Mouse (Mus musculus) neural tube, embryonic 14.5 days (tissue): ENCODE measurements around the gene Cckbr. TPM values are rescaled to one million over a fixed set of nuclear protein-coding genes. Genes with fewer than 3 reads are reported as not detected.

ENCODE experiments used
- ATAC-seq: fragments of 200-750 bp; cut with Nextera tagmentation; 2 replicates; pipeline ENCODE4 v1.8.0; 2017; ENCODE audit warnings: low read depth, mild to moderate bottlenecking, moderate TSS enrichment, moderate library complexity
- H3K27ac ChIP-seq: fragments of 300-500 bp; sonication (generic); 2 replicates; pipeline ENCODE4 v1.5.1; 2014; ENCODE audit warnings: low read depth, mild to moderate bottlenecking, control low read depth, low read length, moderate library complexity, mixed read lengths
- H3K27me3 ChIP-seq: fragments of 300-500 bp; sonication (generic); 2 replicates; pipeline ENCODE4 v1.6.1; 2014; ENCODE audit warnings: low read length; ENCODE audit not compliant: control insufficient read depth, insufficient read depth
- H3K36me3 ChIP-seq: fragments of 300-500 bp; sonication (generic); 2 replicates; pipeline ENCODE4 v1.6.1; 2014; ENCODE audit warnings: low read length, mixed read lengths; ENCODE audit not compliant: control insufficient read depth, insufficient read depth
- H3K4me1 ChIP-seq: fragments of 300-500 bp; sonication (generic); 2 replicates; pipeline ENCODE4 v1.6.1; 2014; ENCODE audit warnings: low read length; ENCODE audit not compliant: control insufficient read depth, insufficient read depth
- H3K4me2 ChIP-seq: fragments of 300-500 bp; sonication (generic); 2 replicates; pipeline ENCODE4 v1.6.1; 2014; ENCODE audit warnings: mild to moderate bottlenecking, low read depth, low read length, control low read depth
- H3K4me3 ChIP-seq: fragments of 300-500 bp; sonication (generic); 2 replicates; pipeline ENCODE4 v1.5.1; 2014; ENCODE audit warnings: low read depth, low read length, control low read depth, mixed read lengths
- H3K9ac ChIP-seq: fragments of 300-500 bp; sonication (generic); replicated peaks from 2 replicates; pipeline ENCODE4 v1.6.1; 2014; ENCODE audit warnings: low read depth, mild to moderate bottlenecking, control low read depth, low read length, mixed read lengths
- H3K9me3 ChIP-seq: fragments of 300-500 bp; sonication (generic); 2 replicates; pipeline ENCODE4 v1.6.1; 2016; ENCODE audit warnings: low read length; ENCODE audit not compliant: control insufficient read depth
- WGBS: fragments of 180-500 bp; shearing (Covaris S2); extraction: QIAGEN DNeasy Blood & Tissue Kit; methylation state at CpG from one replicate; pipeline ENCODE4 v1.1.7; 2014; 5-methylcytosine and 5-hydroxymethylcytosine counted together
- polyA plus RNA-seq: library from polyadenylated mRNA; unstranded; fragments of >200 nt; fragmentation: Nextera tagmentation; extraction: Ambion mirVana; gene quantifications from 2 replicates; pipeline ENCODE4 v1.2.1, GENCODE M21; 2014

Cckbr gene
- polyA plus RNA-seq, 1 experiment from 2014 or later: 4.4 TPM

DNA sequence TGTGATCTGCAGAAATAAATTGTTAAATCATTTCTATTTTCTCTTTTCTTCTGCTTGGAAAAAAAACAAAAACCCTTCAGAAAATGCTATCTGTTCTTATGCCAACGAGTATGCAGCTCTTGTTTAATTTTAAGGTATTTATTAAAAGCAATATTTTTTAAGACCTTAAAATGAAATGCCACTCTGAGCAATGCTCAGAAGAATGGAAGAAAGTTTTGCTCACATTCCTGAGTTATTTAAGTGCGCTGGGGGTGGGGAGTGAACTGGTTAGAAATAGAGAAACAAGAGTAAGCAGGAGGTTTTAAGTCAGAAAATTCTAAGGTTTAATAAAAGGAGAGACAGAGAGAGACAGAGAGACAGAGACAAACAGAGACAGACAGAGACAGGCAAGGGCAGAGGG is 94.2 kb downstream of the Cckbr start:
- WGBS: 83% methylated on average over 2 of the region's 2 CpGs

DNA sequence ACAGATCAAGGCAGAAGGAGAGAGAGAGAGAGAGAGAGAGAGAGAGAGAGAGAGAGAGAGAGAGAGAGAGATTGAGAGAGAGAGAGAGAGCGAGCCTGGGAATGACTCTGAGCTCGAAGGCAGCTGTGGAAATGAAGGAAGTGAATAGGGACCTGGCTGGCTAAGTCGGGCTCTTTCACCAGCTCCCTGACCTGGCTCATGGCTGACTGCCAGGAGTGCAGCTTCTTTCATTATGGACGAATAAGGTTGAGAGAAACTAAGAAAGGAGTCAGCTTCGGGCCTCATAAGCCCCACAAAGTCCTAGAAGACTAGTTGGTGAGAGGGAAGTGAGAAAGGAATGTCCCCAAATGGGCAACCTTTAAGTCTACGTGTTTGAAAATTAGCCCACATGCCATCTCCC is 94.7 kb downstream of the Cckbr start:
- Histone ChIP-seq H3K4me2 (no peak overlapping the region), H3K9me3 (no peaks in the 10 kb centered on the region), H3K36me3 (no peaks in the 10 kb centered on the region), H3K9ac (no peak overlapping the region), H3K27me3 (no peaks in the 10 kb centered on the region), H3K4me3 (no peak overlapping the region), H3K4me1 (no peaks in the 10 kb centered on the region), H3K27ac (no peak overlapping the region)
- ATAC-seq: no peak
- WGBS: 39% methylated on average over 6 of the region's 6 CpGs

More for the DNA sequence above, 94.2 kb downstream of the Cckbr start:
- no peak overlapping the region for H3K4me2 ChIP-seq
- no peak overlapping the region for H3K9ac ChIP-seq
- no peaks in the 10 kb centered on the region for H3K27me3 ChIP-seq
- no peak overlapping the region for H3K27ac ChIP-seq
- no peaks in the 10 kb centered on the region for H3K36me3 ChIP-seq
- H3K4me3 ChIP-seq: no peak overlapping the region
- no peaks in the 10 kb centered on the region for H3K4me1 ChIP-seq
- no peak for ATAC-seq
- H3K9me3 ChIP-seq: no peaks in the 10 kb centered on the region

Other genes with a start within 250 kb of the Cckbr start
- not detected in 2 replicates for gene Olfr685, start 239.7 kb upstream of the Cckbr start, polyA plus RNA-seq
- gene Olfr686, start 218.2 kb upstream of the Cckbr start, polyA plus RNA-seq: not detected in 2 replicates
- not detected in 2 replicates for gene Olfr688, start 137.6 kb upstream of the Cckbr start, polyA plus RNA-seq
- gene Olfr689, start 114.6 kb upstream of the Cckbr start, polyA plus RNA-seq: not detected in 2 replicates
- gene Olfr690, start 91.6 kb upstream of the Cckbr start, polyA plus RNA-seq: not detected in 2 replicates
- 0.27 and 0.35 TPM in 2 replicates for gene Olfr691, start 83.5 kb upstream of the Cckbr start, polyA plus RNA-seq
- gene Olfr692, start 57.5 kb upstream of the Cckbr start, polyA plus RNA-seq: not detected in 2 replicates
- gene Gm5901, start 50.7 kb upstream of the Cckbr start, polyA plus RNA-seq: not detected in 2 replicates
- 40.1 and 43.7 TPM in 2 replicates for gene Fam160a2, start 25.7 kb upstream of the Cckbr start, polyA plus RNA-seq
- gene Cnga4, start 21.2 kb upstream of the Cckbr start, polyA plus RNA-seq: not detected in 2 replicates
- 21.2 and 33.3 TPM in 2 replicates for gene Cavin3, start 56.6 kb downstream of the Cckbr start, polyA plus RNA-seq
- gene Smpd1, start 128.6 kb downstream of the Cckbr start, polyA plus RNA-seq: 93.8 and 98.1 TPM in 2 replicates
- gene Apbb1, start 155.9 kb downstream of the Cckbr start, polyA plus RNA-seq: 220 and 224 TPM in 2 replicates
- 0.58 TPM in 1 of 2 replicates, not detected in the other for gene Hpx, start 174.4 kb downstream of the Cckbr start, polyA plus RNA-seq
- 92.3 and 93.1 TPM in 2 replicates for gene Trim3, start 207.8 kb downstream of the Cckbr start, polyA plus RNA-seq
- gene Timm10b, start 214.3 kb downstream of the Cckbr start, polyA plus RNA-seq: 155 and 163 TPM in 2 replicates
- gene Arfip2, start 214.7 kb downstream of the Cckbr start, polyA plus RNA-seq: 84.7 and 87.5 TPM in 2 replicates
- 6.1 and 31.1 TPM in 2 replicates for gene Gm45799, start 214.8 kb downstream of the Cckbr start, polyA plus RNA-seq
- gene Dnhd1, start 225.1 kb downstream of the Cckbr start, polyA plus RNA-seq: 2.0 and 2.8 TPM in 2 replicates